Mouse (Mus musculus) heart, adult 2 months (tissue): ENCODE results near the gene Mxra7.

Source experiments
- CTCF ChIP-seq: fragments of 200-600 bp; IDR thresholded peaks from 2 replicates; pipeline ENCODE4 v1.8.1; 2022; ENCODE audit warnings: antibody characterized with exemption, mild to moderate bottlenecking, moderate library complexity
- POLR2A ChIP-seq: fragments of 200-500 bp; IDR thresholded peaks from 2 replicates; pipeline ENCODE4 v1.6.1; 2011; ENCODE audit warnings: mild to moderate bottlenecking, low read depth, low read length, control low read depth; ENCODE audit not compliant: insufficient read depth

DNA sequence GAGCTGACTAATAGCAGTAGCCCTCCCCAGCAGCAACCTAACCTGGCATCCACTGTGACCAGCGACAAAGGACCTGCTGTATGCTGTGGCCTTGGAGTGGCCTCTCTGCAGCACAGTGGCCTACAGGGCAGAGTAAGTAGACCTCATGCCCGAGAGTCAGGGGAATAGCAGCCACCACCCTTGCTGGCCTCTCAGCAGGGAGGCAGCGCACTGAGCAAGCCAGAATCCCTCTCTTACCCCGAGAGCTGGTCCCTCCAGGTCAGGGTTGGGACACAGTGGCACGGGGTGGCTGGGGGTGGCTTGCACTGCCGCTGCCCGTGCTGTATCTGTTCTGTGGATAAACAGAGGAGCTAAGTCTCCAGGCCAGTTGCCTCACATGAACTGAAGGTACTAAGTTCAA, 11.8 kb upstream of the Mxra7 start:
- TF ChIP-seq POLR2A = no peak
- no peak for TF ChIP-seq CTCF
